Mouse (Mus musculus): ENCODE measurements around the gene Taf6. TPM values are rescaled to one million over a fixed set of nuclear protein-coding genes. Genes with fewer than 3 reads are reported as not detected.

Gene Taf6
- polyA plus RNA-seq, 1 experiment from 2014 or later, result 71.7 TPM

DNA sequence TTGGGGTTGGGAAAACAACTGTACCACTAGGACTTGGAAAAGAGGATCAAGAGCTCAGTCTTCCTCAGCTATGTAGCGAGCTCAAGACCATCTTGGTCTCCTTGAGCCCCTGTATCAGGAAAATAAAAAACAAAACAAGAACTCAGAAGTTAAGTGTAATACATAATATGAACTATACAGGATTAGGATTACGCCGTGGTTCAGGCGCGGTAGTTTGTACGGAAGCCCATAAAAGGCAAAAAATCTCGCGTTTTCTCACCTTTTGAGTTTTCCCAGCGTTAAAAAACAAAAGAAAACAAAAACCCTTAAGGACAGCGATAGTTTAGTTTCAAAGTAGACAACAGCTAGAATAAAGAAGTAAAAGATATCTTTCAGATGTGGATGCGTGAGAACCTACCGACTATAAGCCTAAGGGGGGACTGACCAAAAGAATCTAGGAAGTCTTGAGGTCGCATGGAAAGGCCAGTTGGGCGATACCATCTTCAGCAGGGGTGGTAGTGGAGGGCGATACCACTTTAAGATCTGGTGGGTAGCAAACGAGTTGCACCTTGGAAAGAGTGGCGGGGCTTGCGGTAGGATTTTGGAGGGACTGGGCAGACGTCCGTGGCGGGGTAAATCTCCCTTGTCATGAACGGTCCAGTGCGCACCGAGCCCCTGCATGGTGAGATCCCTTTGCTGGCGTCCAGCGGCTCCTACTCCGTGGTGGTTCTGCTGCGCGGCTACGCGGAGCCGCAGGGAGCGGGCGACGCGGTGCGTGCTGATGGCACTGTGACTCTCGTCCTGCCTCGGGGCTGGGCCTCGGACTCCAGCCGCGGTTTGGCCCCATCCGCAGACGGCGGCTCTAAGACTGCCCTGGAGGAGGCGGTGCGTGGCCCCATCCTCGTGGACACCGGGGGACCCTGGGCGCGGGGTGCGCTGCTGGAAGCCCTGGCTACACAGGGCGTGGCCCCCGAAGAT is 6.8 kb upstream of the Taf6 start, which contains the start of gene Mblac1:
Gene Mblac1 (plus strand): TSS at position 544 of the 957 bp plus-strand sequence.
- 7% methylated on average over 54 of the region's 54 CpGs for WGBS
- no peaks in the 10 kb centered on the region for H3K27me3 ChIP-seq (ENCODE audit: control insufficient read depth, insufficient read depth, low read length)
- no peaks in the 10 kb centered on the region; the same call in 1 of the 2 replicates for H3K36me3 ChIP-seq (ENCODE audit: control insufficient read depth, insufficient read depth, low read length)
- H3K4me2 ChIP-seq (ENCODE audit: low read depth, low read length), result peak within 1 kb of the TSS; percentile 96
- H3K9me3 ChIP-seq (ENCODE audit: control insufficient read depth, low read length), result no peaks in the 10 kb centered on the region
- peak; percentile 88 for ATAC-seq (ENCODE audit: low read depth)
- H3K9ac ChIP-seq (replicated peaks; ENCODE audit: low read depth, low read length), result peak within 1 kb of the TSS; percentile 84
- H3K4me1 ChIP-seq (ENCODE audit: control insufficient read depth, insufficient read depth, low read length), result peaks cover 7% of the 10 kb centered on the region; the same call in 1 of the 2 replicates
- peak within 1 kb of the TSS; percentile 76 for H3K4me3 ChIP-seq (ENCODE audit: low read depth, low read length)
- peak within 1 kb of the TSS; percentile 90 for H3K27ac ChIP-seq (ENCODE audit: low read depth, low read length)

DNA sequence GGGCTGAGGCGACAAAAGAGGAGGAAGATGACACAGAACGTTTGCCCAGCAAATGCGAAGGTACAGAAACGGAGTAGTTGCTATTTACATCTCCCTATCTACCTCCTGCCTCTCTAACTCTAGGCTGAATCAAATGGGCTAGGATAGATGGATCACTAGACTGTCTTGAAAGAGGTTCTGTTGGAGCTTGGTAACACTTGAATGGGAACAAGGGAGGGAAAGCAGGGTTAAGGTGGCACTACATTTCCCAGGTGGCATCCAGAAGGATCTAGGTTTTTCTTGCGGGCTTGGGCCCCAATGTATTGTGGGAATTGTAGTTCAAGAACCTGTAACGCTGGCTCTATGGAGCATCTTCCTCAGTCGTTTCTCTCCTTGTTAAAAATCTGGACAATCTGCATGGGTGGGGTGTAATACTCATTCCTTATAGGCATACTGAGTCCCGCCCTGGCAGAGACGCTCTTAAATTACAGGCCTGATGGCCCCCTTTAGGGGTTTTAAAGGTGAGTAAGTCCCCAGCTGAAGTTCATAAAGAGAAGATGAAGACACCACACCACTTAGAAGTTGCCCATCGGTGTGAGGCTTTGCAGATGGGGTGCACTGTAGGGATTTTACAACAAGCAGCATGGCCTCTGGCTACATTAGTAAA is 533 bp upstream of the Taf6 start:
- Histone ChIP-seq H3K4me2 (ENCODE audit: low read depth, low read length) (peak overlapping the region; percentile 86), H3K36me3 (ENCODE audit: control insufficient read depth, insufficient read depth, low read length) (peaks cover 16% of the 10 kb centered on the region; the same call in 1 of the 2 replicates), H3K27ac (ENCODE audit: low read depth, low read length) (peak overlapping the region; percentile 55), H3K4me1 (ENCODE audit: control insufficient read depth, insufficient read depth, low read length) (peaks cover 10% of the 10 kb centered on the region), H3K9ac (replicated peaks; ENCODE audit: low read depth, low read length) (peak overlapping the region; percentile 44), H3K27me3 (ENCODE audit: control insufficient read depth, insufficient read depth, low read length) (no peaks in the 10 kb centered on the region), H3K9me3 (ENCODE audit: control insufficient read depth, low read length) (no peaks in the 10 kb centered on the region), H3K4me3 (ENCODE audit: low read depth, low read length) (peak overlapping the region; percentile 49)
- peak; percentile 81 for ATAC-seq (ENCODE audit: low read depth)
- WGBS, result under 1% methylated on average over 10 of the region's 10 CpGs

DNA sequence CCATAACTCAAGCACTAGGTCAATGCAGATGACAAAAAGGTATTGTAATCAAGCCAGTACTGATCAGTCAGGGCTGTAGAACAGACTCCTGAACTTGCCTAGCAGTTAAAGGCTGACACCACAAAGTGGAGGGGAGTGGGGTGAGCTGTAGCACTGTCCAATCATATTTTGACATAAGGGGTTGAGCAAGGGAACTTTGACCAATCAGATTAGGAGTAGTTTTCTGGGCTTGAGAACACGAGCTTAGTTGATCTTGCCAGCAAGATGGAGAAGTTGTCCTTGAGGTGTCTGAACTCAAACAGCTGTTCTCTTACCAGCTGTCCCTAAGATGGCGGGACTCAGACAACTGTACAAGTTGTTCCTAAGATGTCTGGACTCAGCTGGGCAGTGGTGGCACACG is 14.0 kb downstream of the Taf6 start:
- Histone ChIP-seq H3K4me1 (ENCODE audit: control insufficient read depth, insufficient read depth, low read length) (peaks cover 15% of the 10 kb centered on the region), H3K9me3 (ENCODE audit: control insufficient read depth, low read length) (no peaks in the 10 kb centered on the region), H3K36me3 (ENCODE audit: control insufficient read depth, insufficient read depth, low read length) (peaks cover 34% of the 10 kb centered on the region), H3K27ac (ENCODE audit: low read depth, low read length) (no peak overlapping the region), H3K27me3 (ENCODE audit: control insufficient read depth, insufficient read depth, low read length) (no peaks in the 10 kb centered on the region), H3K4me2 (ENCODE audit: low read depth, low read length) (peak overlapping the region; percentile 56; the same call in 1 of the 2 replicates), H3K9ac (replicated peaks; ENCODE audit: low read depth, low read length) (no peak overlapping the region), H3K4me3 (ENCODE audit: low read depth, low read length) (no peak overlapping the region)
- ATAC-seq (ENCODE audit: low read depth), result no peak
- WGBS, result 86% methylated on average over 3 of the region's 3 CpGs

DNA sequence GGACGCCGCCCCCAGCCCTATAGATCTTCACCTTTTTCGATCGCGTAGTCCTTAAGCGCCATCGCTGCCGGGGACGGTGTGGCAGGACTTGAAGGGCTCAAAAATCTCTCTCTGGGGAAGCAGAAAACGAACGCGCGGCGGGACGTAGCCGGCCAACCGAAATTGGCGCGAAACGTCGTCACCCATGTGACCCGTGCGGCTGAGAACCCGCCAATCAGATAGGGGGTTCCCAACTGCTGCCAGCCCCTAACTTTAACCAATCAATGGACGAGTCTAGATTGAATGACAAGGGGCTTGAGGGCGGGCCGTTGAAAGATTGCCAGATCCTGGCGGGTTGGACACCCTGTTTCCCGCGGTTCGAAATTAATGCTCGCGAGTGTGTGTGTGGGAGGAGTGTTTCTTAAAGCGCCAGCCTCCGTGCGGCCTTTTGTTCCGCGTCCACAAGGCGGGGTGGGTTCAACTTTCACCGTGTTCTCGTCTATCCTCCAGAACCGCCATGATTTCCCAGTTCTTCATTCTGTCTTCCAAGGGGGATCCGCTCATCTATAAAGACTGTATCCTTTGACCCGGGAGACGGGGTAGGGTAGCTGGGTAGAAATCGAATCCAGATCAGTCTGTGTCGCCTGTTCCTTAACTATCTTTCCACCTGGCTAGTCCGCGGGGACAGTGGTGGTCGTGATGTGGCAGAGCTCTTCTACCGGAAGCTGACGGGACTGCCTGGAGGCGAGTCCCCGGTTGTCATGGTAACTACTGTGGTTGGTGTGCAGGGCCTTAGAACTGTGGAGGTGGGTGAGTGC is 15.4 kb downstream of the Taf6 start, which contains the start of the genes Ap4m1 and Mcm7:
Gene Ap4m1 (plus strand): TSS at position 308 of the 797 bp plus-strand sequence.
Gene Mcm7 (minus strand): TSS at position 728 of the 797 bp plus-strand sequence.
- under 1% methylated on average over 54 of the region's 54 CpGs for WGBS
- Histone ChIP-seq H3K27me3 (ENCODE audit: control insufficient read depth, insufficient read depth, low read length) (no peaks in the 10 kb centered on the region), H3K27ac (ENCODE audit: low read depth, low read length) (peak within 1 kb of the TSS; percentile 89), H3K9ac (replicated peaks; ENCODE audit: low read depth, low read length) (peak within 1 kb of the TSS; percentile 60), H3K4me2 (ENCODE audit: low read depth, low read length) (peak within 1 kb of the TSS; percentile 57), H3K9me3 (ENCODE audit: control insufficient read depth, low read length) (no peaks in the 10 kb centered on the region), H3K36me3 (ENCODE audit: control insufficient read depth, insufficient read depth, low read length) (peaks cover 34% of the 10 kb centered on the region), H3K4me3 (ENCODE audit: low read depth, low read length) (peak within 1 kb of the TSS; percentile 44), H3K4me1 (ENCODE audit: control insufficient read depth, insufficient read depth, low read length) (peaks cover 15% of the 10 kb centered on the region)
- ATAC-seq (ENCODE audit: low read depth), result peak; percentile 94

DNA sequence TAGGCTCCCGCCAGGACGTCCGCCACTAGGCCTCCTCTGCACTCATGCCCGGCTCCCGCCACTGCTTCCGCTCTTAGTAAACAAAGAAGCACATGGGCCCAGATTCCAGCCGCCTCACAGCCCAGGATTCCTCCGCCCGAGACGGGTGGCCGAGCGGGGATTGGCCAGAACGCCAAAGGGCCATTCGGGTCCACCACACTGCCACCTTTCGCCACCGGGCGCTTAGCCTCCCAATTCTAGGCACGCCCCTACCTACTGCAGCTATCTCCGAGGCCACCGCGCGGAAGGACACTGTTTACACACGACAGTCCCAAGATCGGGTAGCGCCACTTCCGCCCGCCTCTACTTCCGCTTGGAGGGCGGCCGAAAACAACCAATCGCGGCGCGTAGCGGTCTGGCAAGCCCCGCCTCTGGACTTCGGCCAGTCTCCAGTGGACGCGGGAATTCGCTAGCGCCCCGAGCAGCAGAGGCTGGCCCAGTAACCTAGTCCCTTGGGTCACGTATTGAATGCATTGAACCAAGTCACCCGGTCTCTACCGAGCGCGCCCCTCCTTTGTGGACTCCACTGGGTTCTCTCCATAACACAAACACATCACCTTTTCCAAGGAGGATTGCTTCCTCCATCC is 16.2 kb downstream of the Taf6 start:
- ATAC-seq (ENCODE audit: low read depth), result peak; percentile 89

DNA sequence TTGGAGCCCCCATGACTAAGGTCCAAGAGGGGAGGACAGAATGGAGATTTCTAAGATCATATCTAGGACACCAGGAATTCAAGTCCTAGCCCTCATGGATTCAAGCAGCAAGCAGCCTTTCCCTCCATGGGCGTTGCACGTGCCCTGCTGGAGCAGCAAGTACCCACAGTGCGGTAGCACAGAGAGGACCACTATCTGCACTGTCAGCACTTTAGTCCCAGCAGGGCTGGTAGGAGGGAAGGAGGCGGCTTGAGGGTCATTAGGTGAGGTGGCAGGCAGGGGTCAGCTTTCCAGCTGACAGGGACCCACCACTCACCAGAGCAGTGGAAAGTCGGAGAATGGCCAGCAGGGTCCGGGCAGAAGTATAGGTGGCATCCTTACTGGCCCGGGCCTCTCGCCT is 21.7 kb downstream of the Taf6 start:
- no peak for ATAC-seq (ENCODE audit: low read depth)
- H3K27me3 ChIP-seq (ENCODE audit: control insufficient read depth, insufficient read depth, low read length), result no peaks in the 10 kb centered on the region
- H3K4me2 ChIP-seq (ENCODE audit: low read depth, low read length), result no peak overlapping the region
- H3K4me3 ChIP-seq (ENCODE audit: low read depth, low read length), result no peak overlapping the region
- 71% methylated on average over 8 of the region's 8 CpGs for WGBS
- peaks cover 16% of the 10 kb centered on the region for H3K4me1 ChIP-seq (ENCODE audit: control insufficient read depth, insufficient read depth, low read length)
- H3K27ac ChIP-seq (ENCODE audit: low read depth, low read length), result no peak overlapping the region
- no peaks in the 10 kb centered on the region for H3K9me3 ChIP-seq (ENCODE audit: control insufficient read depth, low read length)
- H3K36me3 ChIP-seq (ENCODE audit: control insufficient read depth, insufficient read depth, low read length), result peaks cover 67% of the 10 kb centered on the region
- H3K9ac ChIP-seq (replicated peaks; ENCODE audit: low read depth, low read length), result no peak overlapping the region

More for the DNA sequence above, 16.2 kb downstream of the Taf6 start:
- Histone ChIP-seq H3K27ac (ENCODE audit: low read depth, low read length) (peak overlapping the region; percentile 89), H3K36me3 (ENCODE audit: control insufficient read depth, insufficient read depth, low read length) (peaks cover 38% of the 10 kb centered on the region), H3K9me3 (ENCODE audit: control insufficient read depth, low read length) (no peaks in the 10 kb centered on the region), H3K9ac (replicated peaks; ENCODE audit: low read depth, low read length) (peak overlapping the region; percentile 57), H3K4me2 (ENCODE audit: low read depth, low read length) (peak overlapping the region; percentile 57), H3K27me3 (ENCODE audit: control insufficient read depth, insufficient read depth, low read length) (no peaks in the 10 kb centered on the region), H3K4me3 (ENCODE audit: low read depth, low read length) (peak overlapping the region; percentile 44), H3K4me1 (ENCODE audit: control insufficient read depth, insufficient read depth, low read length) (peaks cover 15% of the 10 kb centered on the region)
- under 1% methylated on average over 46 of the region's 47 CpGs for WGBS

DNA sequence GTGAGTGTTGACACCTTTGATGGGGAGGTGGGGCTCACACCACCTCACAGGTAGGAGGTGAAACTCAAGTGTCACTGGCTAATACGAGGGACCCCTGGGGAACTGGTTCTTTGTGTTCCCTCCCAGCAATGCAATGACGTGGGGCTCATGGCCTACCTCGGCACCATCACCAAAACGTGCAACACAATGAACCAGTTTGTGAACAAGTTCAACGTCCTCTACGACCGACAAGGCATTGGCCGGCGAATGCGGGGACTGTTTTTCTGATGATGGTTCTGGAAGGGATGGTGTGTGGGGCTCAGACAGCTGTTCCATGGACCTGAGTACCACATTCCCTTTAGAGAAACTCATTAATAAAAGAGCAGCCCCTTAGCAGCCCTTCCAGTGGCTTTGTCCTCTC is 23.6 kb downstream of the Taf6 start:
- peaks cover 61% of the 10 kb centered on the region for H3K36me3 ChIP-seq (ENCODE audit: control insufficient read depth, insufficient read depth, low read length)
- H3K9ac ChIP-seq (replicated peaks; ENCODE audit: low read depth, low read length), result no peak overlapping the region
- no peak overlapping the region for H3K4me3 ChIP-seq (ENCODE audit: low read depth, low read length)
- no peaks in the 10 kb centered on the region for H3K27me3 ChIP-seq (ENCODE audit: control insufficient read depth, insufficient read depth, low read length)
- H3K27ac ChIP-seq (ENCODE audit: low read depth, low read length), result no peak overlapping the region
- WGBS, result 71% methylated on average over 10 of the region's 10 CpGs
- no peak for ATAC-seq (ENCODE audit: low read depth)
- no peaks in the 10 kb centered on the region for H3K9me3 ChIP-seq (ENCODE audit: control insufficient read depth, low read length)
- no peak overlapping the region for H3K4me2 ChIP-seq (ENCODE audit: low read depth, low read length)
- peaks cover 8% of the 10 kb centered on the region for H3K4me1 ChIP-seq (ENCODE audit: control insufficient read depth, insufficient read depth, low read length)

DNA sequence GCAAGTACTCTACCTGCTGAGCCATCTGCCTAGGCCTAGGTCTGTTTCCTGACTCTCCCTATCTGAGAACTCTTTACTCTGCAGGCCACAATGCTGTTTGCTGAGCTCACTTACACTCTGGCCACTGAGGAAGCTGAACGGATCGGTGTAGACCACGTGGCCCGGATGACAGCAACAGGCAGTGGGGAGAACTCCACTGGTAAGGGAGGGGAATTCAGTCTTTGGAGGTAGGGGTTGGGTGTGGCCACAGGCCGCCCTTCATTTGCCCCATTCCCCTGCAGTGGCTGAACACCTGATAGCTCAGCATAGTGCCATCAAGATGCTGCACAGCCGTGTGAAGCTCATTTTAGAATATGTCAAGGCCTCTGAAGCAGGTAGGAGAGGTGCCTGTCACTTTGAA is 24.2 kb downstream of the Taf6 start:
- no peak for ATAC-seq (ENCODE audit: low read depth)
- H3K9ac ChIP-seq (replicated peaks; ENCODE audit: low read depth, low read length), result no peak overlapping the region
- no peak overlapping the region for H3K4me3 ChIP-seq (ENCODE audit: low read depth, low read length)
- H3K4me1 ChIP-seq (ENCODE audit: control insufficient read depth, insufficient read depth, low read length), result peaks cover 8% of the 10 kb centered on the region
- H3K27me3 ChIP-seq (ENCODE audit: control insufficient read depth, insufficient read depth, low read length), result no peaks in the 10 kb centered on the region
- no peaks in the 10 kb centered on the region for H3K9me3 ChIP-seq (ENCODE audit: control insufficient read depth, low read length)
- WGBS, result 76% methylated on average over 6 of the region's 6 CpGs
- no peak overlapping the region for H3K27ac ChIP-seq (ENCODE audit: low read depth, low read length)
- peaks cover 55% of the 10 kb centered on the region for H3K36me3 ChIP-seq (ENCODE audit: control insufficient read depth, insufficient read depth, low read length)
- H3K4me2 ChIP-seq (ENCODE audit: low read depth, low read length), result no peak overlapping the region
